Mouse (Mus musculus): ENCODE results near the gene Naaladl2.
"Not testable (repeated sequence)": the region's sequence is repeated elsewhere in the genome, so short reads cannot be mapped to it uniquely, and the experiment has no call there.

The Naaladl2 gene

DNA sequence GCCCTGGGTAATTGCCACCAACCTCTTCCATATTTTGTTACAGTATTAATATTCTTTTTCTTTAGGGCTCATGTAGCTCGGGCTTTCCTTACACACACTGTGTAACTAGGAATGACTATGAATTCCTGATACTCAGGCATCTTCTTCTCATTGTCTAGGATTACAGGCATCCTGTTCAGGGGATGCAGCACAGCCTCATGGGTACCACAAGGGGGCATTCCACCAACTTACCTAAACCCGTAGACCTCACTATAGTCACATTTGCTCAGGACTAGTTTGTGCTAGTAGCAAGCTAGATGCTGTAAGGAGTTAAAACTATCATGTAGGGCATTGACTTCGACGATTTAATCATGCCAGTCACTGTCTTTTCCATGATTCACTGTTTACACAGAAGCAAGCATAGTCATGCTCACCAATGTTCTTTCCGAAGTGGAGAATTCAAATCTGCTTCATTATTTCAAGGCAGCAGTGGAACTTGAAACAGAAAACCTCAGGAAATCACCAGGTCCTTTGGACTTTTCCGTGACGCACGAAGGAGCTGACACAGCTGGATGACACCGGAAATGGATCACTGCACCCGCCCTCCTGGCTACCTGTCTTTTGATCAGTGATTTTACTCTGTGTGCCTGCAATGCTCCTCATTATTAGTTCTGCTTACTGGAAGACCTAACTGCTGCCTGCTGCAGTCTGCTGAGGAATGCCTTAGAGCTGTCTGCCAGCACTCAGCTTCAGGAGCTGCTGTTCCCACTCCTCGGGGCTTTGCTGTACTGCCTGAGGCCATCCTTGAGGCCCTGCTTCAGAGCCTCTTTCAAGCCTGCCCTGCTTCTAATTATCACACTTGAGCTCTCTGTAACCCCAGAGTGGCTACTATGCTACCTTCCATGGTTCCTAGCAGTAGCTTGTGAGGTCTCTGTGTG, 822.3 kb downstream of the Naaladl2 start:
- DNase-seq (ENCODE audit: low spot score in 2 of 2) = no peak

DNA sequence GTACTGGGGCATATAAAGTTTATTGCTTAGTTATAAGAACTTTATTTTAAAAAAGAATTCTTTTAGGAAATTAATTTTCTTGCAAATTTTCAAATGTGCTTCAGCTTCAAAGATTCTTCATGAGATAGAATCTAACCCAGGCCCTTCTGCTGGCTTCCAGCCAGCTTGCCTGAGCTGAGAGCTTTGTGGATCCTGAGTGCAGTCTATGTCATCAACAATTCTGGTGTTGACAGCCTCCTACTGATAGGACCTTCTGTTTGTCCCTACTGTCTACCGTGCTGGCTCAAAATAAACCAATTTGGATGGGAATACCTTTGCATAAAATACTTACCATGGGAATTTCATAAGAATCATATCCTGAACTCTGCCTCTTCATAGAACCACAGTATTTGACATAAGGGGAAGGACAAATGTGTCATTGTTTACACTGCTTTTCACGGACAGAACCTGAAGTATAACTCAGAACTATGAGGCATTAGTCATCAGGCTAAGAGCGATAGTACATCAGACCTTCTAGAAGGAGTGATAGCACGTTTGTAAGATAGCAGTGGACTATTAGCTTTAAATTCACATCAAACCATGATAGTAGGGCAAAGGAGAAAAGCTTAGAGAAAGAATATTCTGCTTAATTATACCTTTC, 829.3 kb downstream of the Naaladl2 start:
- DNase-seq (ENCODE audit: low spot score in 2 of 2) = no peak

DNA sequence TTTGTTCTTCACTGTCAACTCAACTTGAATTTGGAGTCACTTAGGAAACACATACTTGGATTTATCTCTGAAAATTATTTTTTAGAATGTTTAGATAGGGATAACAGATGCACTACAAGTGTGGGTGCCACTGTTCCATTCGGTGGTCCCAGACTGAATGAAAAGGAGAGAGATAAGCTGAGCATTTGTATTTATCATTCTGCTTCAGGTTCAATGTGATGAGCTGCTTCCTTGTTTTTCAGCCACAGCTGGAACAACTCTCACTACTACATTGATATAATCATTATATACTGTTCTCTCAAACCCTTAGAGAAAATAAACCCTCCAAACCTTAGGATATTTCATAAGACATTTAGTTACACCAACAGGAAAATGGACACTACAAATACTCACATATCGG, 918.6 kb downstream of the Naaladl2 start:
- DNase-seq (ENCODE audit: low spot score in 2 of 2) = no peak

DNA sequence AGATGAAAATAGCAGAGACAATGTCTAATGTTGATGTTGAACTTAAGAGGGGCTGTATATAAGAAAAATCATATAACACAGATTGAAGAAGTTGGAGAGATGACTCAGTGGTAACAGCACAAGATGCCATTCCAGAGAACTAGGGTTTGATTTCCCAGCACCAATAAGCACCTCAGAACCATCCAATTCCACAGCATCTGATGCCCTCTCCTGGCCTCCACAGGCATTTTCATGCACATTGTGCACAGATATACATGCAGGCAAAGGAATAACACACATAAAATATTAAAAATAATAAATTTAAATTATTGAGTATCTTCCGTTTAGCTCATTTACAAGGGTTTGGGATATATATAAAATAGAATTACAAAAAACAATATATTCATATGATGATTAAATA, 926.6 kb downstream of the Naaladl2 start:
- no peak for DNase-seq (ENCODE audit: low spot score in 2 of 2)

DNA sequence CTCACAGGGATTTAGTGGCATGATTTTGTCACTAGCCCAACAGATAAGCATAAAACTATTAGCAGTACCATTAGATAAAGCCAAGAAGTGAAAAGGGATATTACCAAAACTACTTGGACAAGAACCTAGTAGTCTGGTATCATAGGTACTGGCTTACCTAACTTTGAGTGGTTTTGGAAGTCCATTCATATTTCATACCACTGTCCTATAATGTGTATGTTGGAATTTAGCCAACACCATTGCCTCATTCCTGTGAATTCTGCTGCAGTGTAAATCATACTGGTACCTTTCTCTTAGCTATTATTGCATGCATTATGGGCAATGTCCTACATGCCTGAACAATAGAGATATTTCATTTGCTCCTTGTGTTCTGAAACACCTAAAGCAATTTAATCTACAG, 977.5 kb downstream of the Naaladl2 start:
- DNase-seq (ENCODE audit: low spot score in 2 of 2) = no peak

DNA sequence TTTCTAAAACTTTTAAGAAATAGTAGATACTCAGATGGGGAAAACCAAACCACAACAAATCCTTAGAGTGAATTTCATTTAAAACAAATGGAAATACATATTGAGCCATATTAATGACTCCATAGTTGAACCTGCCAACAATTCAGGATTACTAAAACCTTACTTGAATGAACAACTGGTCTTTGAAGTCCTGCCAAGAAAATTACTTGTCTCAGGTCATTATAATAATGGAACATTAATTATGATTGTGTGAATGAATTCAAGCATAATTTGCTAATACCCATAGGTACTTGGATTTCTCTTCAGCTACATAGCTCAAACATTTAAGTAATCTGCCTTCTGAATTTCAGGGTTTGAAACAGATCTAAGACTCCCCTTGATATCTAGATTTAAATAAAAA, 980.1 kb downstream of the Naaladl2 start:
- no peak for DNase-seq (ENCODE audit: low spot score in 2 of 2)

DNA sequence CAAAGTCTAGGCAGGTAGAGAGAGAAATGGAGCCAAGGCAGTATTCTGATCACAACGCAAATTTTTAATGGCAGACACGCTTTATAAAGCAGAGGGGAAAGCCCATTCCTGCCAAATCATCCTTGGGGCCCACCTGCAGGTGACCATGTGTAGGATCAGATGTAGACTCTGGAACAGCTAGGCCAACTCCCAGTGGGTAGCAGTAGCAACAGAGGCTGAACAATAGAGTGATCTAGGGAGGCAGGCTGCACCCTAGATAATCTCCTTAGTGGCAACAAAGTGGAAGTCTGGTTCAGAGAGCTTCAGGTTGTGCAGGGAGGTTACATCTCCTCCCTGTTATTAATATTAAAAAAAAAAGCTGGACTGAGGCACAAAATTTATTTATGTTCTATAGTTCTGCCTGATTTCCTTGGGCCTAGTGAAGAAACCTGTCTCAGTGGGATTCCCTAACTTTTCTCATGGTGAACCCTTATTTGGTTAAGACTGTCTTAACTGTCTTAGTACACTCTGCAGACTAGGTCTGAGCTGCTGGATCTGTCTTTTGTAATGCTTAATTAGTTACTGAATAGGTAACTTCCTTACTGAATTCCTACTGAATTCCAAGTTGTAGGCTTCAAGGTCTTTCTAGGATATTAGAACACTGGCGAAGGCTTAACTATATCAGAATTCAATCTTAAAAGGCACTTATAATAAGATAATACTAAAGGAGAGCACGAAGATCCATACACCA, 992.8 kb downstream of the Naaladl2 start:
- DNase-seq (ENCODE audit: low spot score in 2 of 2) = not testable (repeated sequence)

DNA sequence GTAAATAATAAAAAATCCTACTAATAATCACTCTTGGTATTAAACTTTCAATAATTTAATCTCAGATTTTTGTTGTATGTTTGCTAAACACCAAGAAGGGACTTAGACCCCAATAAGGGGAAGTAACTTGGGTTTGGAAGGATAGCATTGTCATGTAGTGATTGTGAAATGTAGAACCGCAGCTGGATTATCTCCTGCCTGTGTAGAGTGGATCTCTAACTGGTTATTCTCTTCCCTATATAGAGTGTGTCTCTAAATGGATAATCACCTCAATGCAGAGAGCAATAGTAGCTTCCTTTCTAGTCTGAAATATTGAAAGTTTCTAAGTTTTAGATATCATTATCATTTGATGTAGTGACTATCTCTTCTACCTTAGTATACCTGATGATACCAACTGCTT, 1001.3 kb downstream of the Naaladl2 start:
- DNase-seq (ENCODE audit: low spot score in 2 of 2) = no peak

DNA sequence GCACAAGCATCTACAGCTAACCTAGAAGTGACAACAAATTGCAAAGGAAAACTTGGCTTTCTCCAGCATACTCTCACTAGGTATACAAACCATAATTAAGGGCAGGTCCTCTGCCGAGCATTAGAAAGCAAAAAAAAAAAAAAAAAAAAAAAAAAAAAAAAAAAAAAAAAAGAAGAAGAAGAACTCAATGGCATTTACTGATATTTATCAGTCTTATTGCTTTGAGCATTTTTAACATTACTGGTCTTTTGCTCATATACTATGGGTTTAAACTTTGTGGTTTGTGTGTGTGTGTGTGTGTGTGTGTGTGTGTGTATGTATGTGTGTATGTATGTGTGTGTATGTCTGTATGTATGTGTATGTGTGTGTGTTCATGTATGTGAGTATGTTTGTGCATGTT, 1006.1 kb downstream of the Naaladl2 start:
- DNase-seq (ENCODE audit: low spot score in 2 of 2) = no peak

DNA sequence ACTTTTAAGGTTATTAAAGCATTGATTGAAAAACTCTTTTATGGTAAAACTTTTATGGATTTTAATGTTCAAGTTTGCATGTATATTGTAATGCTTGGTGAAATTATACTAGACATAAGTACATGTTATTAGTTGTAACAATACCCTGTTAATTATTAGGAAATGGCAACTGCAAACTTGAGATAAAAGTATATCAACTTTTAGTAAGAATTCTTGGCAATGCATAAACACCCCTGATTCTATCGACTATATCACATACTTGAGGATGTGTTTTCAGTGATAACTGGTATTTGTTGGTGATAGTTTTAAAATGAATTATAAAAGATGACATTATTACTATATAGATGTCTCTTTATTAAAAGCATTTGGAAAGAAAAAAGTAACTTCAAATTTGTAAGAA, 1017.9 kb downstream of the Naaladl2 start:
- no peak for DNase-seq (ENCODE audit: low spot score in 2 of 2)

DNA sequence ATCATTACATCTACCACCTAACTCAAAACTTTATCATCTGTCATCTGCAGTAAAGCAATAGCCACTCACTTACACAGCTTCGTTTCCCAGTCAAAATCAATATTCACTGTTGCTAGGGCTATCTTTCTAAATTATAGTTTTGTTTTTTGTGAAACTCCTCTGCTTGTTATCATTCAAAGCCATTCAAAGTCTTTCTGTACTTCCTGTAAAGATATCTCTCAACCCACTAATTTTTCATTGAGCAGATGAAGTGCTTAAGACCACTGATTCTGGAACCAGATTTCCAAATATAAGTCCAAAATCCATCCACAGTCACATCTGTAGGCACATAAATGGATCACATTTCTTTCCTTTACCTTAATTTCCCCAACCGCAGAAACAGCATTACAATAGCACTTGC, 1020.0 kb downstream of the Naaladl2 start:
- no peak for DNase-seq (ENCODE audit: low spot score in 2 of 2)

DNA sequence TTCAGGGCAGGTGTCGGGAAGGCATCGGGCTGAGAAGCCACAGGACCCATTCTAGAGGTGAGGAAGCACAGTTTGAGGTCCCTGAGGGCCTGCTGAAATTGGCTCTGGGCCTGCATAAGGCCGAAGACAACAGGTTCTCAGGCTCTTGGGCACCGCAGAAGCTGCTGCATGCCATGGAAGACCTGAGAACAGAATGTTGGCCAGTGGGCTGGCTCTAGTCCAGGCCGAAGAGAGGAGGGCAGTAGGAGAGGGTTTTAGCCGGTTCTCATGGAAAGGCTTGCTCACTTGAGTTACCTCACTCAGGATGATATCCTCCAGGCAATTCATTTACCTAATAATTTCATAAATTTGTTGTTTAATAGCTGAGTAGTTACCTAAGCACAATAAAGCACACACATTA, 1025.9 kb downstream of the Naaladl2 start:
- no peak for DNase-seq (ENCODE audit: low spot score in 2 of 2)

DNA sequence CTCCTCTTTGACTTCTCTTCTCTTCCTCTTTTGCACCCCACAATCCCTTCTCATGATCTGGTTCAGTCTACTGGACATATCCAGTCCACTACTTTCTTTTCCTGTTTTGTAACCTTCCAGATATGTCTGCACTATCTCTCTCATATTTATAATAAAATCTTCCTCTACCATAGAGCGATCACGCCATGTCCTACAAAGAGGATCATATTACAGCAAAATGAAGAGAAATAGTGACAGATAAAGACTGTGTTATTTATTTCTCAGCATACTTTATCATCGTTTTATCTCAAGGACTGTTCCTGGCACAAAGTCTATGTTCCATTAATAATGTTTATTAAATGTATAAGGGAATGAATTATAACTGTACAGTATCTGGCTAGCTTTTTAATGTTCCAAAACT, 1029.2 kb downstream of the Naaladl2 start:
- no peak for DNase-seq (ENCODE audit: low spot score in 2 of 2)

DNA sequence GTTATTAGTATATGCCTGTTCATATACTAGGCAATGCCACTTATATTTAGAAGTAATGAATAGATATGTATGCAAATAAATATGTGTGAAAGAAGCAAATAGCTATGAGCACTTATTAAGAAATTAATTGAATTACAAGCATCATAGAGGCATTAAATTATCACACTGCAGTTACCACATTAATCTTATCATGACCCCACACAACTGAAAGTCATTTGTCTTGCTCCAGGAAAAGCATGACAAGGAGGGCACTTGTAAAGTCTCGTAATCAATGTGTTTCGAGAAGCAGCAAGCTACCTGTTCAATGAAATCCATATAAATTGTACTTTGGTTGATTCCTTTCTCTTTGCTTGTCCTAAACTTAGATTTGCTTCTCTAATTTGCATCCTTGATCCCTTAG, 1030.7 kb downstream of the Naaladl2 start:
- DNase-seq (ENCODE audit: low spot score in 2 of 2) = no peak

DNA sequence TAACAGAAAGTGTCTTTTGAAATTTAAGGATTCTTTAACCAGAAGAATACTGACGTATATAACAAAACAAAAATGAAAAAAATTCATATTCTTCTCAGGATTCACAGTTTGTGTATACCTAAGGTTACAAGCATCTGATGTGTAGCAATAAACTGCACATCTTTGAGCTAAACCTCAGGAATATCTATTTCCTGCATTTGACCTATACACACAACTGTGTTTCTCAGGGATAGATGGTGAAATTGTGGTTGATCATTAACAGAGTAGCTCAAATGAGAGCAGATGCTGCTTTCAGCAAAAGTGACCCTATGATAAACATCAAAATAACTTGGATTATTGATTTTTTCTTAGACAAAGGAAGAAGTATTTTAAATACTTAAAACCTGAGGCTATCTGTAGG, 1037.7 kb downstream of the Naaladl2 start:
- DNase-seq (ENCODE audit: low spot score in 2 of 2) = no peak

DNA sequence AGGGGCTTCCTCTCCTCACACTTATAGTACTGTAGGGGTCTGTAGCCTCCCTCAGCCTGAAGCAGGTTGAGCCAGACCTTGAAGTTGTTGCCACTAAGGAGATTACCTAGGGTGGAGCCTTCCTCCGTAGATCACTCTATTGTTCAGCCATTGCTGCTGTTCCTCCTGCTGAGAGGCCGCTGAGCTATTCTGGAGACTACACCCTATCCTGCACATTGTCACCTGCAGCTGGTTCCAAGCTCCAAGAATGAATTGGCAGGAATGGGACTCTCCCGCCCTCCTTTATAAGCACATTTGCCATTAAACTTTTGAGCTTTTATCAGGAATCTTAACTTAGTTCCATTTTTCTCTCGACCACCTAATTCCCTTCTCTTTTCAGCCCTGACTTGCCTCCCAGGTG, 1064.3 kb downstream of the Naaladl2 start:
- no peak for DNase-seq (ENCODE audit: low spot score in 2 of 2)

DNA sequence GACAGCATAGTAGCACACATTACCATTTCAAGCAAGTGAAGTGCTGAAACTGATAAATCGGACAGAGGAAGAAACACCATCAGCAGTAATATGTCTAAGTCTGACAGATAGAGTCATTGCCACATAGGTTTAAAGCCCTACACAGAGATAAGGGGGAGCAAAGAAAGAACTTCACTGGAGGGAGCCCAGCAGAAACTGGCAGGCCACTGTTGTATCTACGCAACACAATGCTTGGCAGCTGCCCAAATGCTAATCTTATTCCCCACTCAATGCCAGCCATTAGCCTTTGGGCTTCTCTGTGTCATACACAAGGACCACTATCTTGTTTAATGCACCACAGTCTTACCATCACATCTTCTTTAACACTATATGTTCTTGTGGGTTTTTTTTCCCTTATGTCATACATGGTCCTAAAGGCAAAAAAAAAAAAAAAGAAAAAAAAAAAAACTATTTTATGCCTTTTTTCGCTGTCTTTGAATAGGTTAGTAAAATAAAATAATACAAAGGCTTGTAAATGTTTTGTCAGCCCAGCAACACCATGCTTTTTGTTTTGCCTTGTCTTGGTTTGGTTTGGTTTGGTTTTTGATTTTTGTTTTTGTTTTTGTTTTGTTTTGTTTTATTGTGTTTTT, 1072.8 kb downstream of the Naaladl2 start:
- no peak for DNase-seq (ENCODE audit: low spot score in 2 of 2)

DNA sequence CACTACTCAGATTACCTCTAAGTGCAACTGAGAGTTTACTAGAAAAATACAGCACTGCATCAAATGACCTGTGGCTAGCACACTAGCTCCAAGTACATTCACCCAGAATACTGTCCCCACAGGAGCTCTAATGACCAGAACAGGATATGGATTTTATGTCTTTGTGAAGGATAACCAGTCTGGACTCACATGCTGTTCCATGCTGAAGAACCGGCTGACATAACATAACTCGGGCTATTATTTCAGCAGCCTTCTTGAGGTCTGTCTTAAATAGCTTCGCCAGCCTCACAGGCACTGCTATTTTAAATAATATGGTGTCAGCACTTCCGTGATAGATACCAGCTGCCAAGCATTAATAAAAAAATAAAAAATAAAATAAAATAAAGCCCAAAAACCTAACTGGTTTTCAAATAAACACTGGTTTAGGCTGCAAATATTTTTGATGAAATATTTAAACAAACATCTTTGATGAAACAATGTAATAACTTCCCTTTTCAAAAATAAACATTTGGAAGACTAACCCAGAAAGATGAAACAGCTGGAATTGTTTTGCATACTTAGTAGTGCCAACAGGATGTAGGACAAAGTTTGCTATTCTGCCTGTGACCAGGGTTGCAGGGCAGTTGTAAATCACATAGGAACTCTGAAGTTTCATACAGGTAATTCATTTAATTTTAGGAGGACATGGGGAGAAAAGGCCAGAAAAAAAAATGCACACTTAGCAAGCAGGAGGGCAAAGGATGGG, 1073.5 kb downstream of the Naaladl2 start:
- no peak for DNase-seq (ENCODE audit: low spot score in 2 of 2)

DNA sequence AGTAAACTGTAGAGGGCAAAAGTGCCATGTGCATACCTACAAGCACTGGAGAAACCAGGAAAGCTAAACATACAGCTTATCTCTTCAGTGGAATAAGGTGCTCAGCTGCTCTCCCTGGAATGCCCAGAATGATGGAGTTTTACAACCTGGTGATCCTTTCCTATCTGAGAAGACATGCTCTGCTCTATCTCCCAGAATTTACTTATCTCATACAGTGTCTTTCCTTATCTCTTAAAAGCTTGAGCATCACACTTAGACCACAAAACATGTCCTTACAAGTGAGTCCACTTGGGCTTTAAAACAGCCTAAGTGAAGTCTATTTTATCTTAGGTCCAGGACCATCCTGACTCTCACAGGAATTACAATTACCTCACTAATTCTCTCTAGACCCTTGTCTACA, 1095.8 kb downstream of the Naaladl2 start:
- no peak for DNase-seq (ENCODE audit: low spot score in 2 of 2)

DNA sequence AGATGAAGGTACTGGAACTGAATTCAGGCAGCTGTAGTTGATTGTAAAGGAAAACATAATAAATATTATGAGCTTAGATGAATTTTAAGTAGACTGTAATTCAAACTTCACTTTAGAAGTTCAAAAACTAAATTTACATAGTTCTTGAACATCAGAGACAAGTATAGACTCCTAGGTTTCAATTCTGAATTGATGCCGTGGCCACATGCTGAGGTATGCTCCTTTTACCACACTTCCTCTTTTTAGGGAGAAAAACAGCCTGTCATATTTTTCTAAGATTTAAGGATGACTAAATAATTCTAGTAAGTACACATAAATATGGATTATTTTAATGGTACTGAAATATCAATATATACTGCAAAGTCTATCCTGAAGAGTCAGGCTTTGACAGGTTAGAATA, 1142.3 kb downstream of the Naaladl2 start:
- no peak for DNase-seq (ENCODE audit: low spot score in 2 of 2)

DNA sequence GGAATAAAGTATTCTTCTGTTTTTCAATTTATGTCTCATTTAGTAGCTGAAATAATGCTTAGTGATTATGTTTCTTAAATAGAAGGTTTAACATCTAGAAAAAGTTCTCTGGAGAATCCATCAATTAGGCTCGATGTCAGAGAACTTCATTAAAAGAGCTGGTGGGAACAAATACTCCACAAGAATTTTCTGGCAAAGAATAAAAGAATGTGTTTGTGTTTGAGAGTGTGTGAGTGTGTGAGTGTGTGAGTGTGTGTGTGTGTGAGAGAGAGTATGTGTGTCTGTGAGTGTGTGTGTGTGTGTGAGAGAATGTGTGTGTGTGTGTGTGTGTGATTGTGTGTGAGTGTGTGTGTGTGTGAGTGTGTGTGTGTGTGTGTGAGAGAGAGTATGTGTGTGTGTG, 1170.3 kb downstream of the Naaladl2 start:
- DNase-seq (ENCODE audit: low spot score in 2 of 2) = no peak
